Mouse (Mus musculus): ENCODE data around the gene Rap1a.

Rap1a gene

GRCm38 (mm10) chr3:105801191-105802166 is at the start of gene Rap1a:
Gene Rap1a, minus strand, starts transcription at chr3:105801336.
- peak; percentile 76 to 86 for DNase-seq

- DNase-seq = no peak
Observed at GRCm38 (mm10) chr3:105846294-105847069, 45.3 kb upstream of the Rap1a start.

- no peak for DNase-seq
Observed at GRCm38 (mm10) chr3:105839836-105840235, 38.7 kb upstream of the Rap1a start.

GRCm38 (mm10) chr3:105838655-105839054 is 37.5 kb upstream of the Rap1a start:
- DNase-seq = no peak

GRCm38 (mm10) chr3:105836883-105837282 is 35.7 kb upstream of the Rap1a start:
- no peak for DNase-seq

GRCm38 (mm10) chr3:105835875-105836274 is 34.7 kb upstream of the Rap1a start:
- DNase-seq = no peak

- DNase-seq = no peak
Observed at GRCm38 (mm10) chr3:105831584-105831983, 30.4 kb upstream of the Rap1a start.

GRCm38 (mm10) chr3:105825501-105826161 is 24.5 kb upstream of the Rap1a start:
- DNase-seq = no peak

- DNase-seq = no peak
Observed at GRCm38 (mm10) chr3:105824704-105825103, 23.6 kb upstream of the Rap1a start.

- no peak for DNase-seq
Observed at GRCm38 (mm10) chr3:105824103-105824502, 23.0 kb upstream of the Rap1a start.

- no peak for DNase-seq
Observed at GRCm38 (mm10) chr3:105823609-105824008, 22.5 kb upstream of the Rap1a start.

GRCm38 (mm10) chr3:105821504-105821903 is 20.4 kb upstream of the Rap1a start:
- DNase-seq = no peak

- DNase-seq = no peak
Observed at GRCm38 (mm10) chr3:105820272-105820671, 19.1 kb upstream of the Rap1a start.

GRCm38 (mm10) chr3:105818130-105819004 is 17.2 kb upstream of the Rap1a start:
- no peak for DNase-seq

- DNase-seq = no peak
Observed at GRCm38 (mm10) chr3:105816089-105816488, 15.0 kb upstream of the Rap1a start.

GRCm38 (mm10) chr3:105815236-105815904 is 14.2 kb upstream of the Rap1a start:
- no peak for DNase-seq

GRCm38 (mm10) chr3:105811146-105811545 is 10.0 kb upstream of the Rap1a start:
- DNase-seq = no peak

- DNase-seq = no peak
Observed at GRCm38 (mm10) chr3:105808179-105809037, 7.3 kb upstream of the Rap1a start.

GRCm38 (mm10) chr3:105807672-105808071 is 6.5 kb upstream of the Rap1a start:
- DNase-seq = no peak

GRCm38 (mm10) chr3:105806519-105807249 is 5.5 kb upstream of the Rap1a start:
- DNase-seq = no peak

Measured in cerebellum, adult 18-20 months (tissue).